Mouse (Mus musculus) ES-E14 (cell line): Measurements from ENCODE around the gene Timm8b.

ENCODE experiments used
- CHD2 ChIP-seq: IDR thresholded peaks from 2 replicates; pipeline ENCODE4 v1.6.1; 2014; ENCODE audit warnings: mild to moderate bottlenecking, low read depth, low read length, inconsistent platforms
- HCFC1 ChIP-seq: IDR thresholded peaks from 2 replicates; pipeline ENCODE4 v1.6.1; 2012; ENCODE audit warnings: low read length, inconsistent platforms, borderline replicate concordance; ENCODE audit not compliant: insufficient read depth
- MAFK ChIP-seq: IDR thresholded peaks from 2 replicates; pipeline ENCODE4 v1.6.1; 2014; ENCODE audit warnings: mild to moderate bottlenecking, low read depth, low read length, inconsistent platforms; ENCODE audit not compliant: insufficient read depth
- ZNF384 ChIP-seq: IDR thresholded peaks from 2 replicates; pipeline ENCODE4 v1.6.1; 2012; ENCODE audit warnings: low read depth, low read length, inconsistent platforms

- no peak for TF ChIP-seq ZNF384
- no peak for TF ChIP-seq MAFK
- no peak for TF ChIP-seq HCFC1
- TF ChIP-seq CHD2: no peak
Measured at GRCm38 (mm10) chr9:50604338-50604737, 628 bp downstream of the Timm8b start.
